Mouse (Mus musculus) brain, adult 2 months (tissue): Measurements from ENCODE around the gene Fam71e2.
A peak's percentile ranks its signal among the peaks of the same experiment; 100 is the strongest.

ENCODE experiments used
- DNase-seq: peaks from one replicate; pipeline ENCODE4 v3.0.0; 2011; ENCODE audit warnings: low read depth, low spot score

Gene Fam71e2

GRCm38 (mm10) chr7:4777851-4778637 is 6.9 kb upstream of the Fam71e2 start:
- DNase-seq = no peak

GRCm38 (mm10) chr7:4776861-4777830 is 6.0 kb upstream of the Fam71e2 start:
- no peak for DNase-seq

- no peak for DNase-seq
These were observed 5.0 kb upstream of the Fam71e2 start for GRCm38 (mm10) chr7:4776131-4776530.

GRCm38 (mm10) chr7:4764946-4765710 is 6.0 kb downstream of the Fam71e2 start:
- peak; percentile 80 for DNase-seq

GRCm38 (mm10) chr7:4759670-4760069 is 11.4 kb downstream of the Fam71e2 start:
- no peak for DNase-seq

GRCm38 (mm10) chr7:4752821-4753570 is 18.1 kb downstream of the Fam71e2 start, which contains the start of gene Cox6b2:
Cox6b2 (minus strand) TSS chr7:4753094.
- peak; percentile 67 for DNase-seq

- DNase-seq = peak; percentile 19
These were observed 18.9 kb downstream of the Fam71e2 start for GRCm38 (mm10) chr7:4751971-4752820.

- DNase-seq = no peak
These were observed 21.9 kb downstream of the Fam71e2 start for GRCm38 (mm10) chr7:4749169-4749568.

- DNase-seq = no peak
These were observed 22.8 kb downstream of the Fam71e2 start for GRCm38 (mm10) chr7:4748321-4748720.

- no peak for DNase-seq
These were observed 23.8 kb downstream of the Fam71e2 start for GRCm38 (mm10) chr7:4747156-4747899.

- DNase-seq = no peak
These were observed 24.6 kb downstream of the Fam71e2 start for GRCm38 (mm10) chr7:4746326-4746980.

GRCm38 (mm10) chr7:4744886-4745285 is 26.2 kb downstream of the Fam71e2 start:
- no peak for DNase-seq

- no peak for DNase-seq
These were observed 27.7 kb downstream of the Fam71e2 start for GRCm38 (mm10) chr7:4743354-4743753.

- DNase-seq = no peak
These were observed 28.7 kb downstream of the Fam71e2 start for GRCm38 (mm10) chr7:4742482-4742819.

GRCm38 (mm10) chr7:4741672-4742481 is 29.2 kb downstream of the Fam71e2 start:
- no peak for DNase-seq

GRCm38 (mm10) chr7:4741151-4741550 is 30.0 kb downstream of the Fam71e2 start:
- peak; percentile 80 for DNase-seq

GRCm38 (mm10) chr7:4740309-4740727 is 30.8 kb downstream of the Fam71e2 start:
- DNase-seq = no peak
